Mouse (Mus musculus) hindbrain, postnatal 0 days (tissue): ENCODE measurements around the gene Lrmda. TPM values are rescaled to one million over a fixed set of nuclear protein-coding genes. Genes with fewer than 3 reads are reported as not detected.

ENCODE experiments used
- ATAC-seq: fragments of 200-750 bp; cut with Nextera tagmentation; 2 replicates; pipeline ENCODE4 v1.8.0; 2017; ENCODE audit warnings: mild to moderate bottlenecking, moderate TSS enrichment, moderate library complexity
- DNase-seq: peaks from one replicate; pipeline ENCODE4 v3.0.0-alpha.2; 2015; ENCODE audit warnings: low spot score
- H3K27ac ChIP-seq: fragments of 300-500 bp; sonication (generic); 2 replicates; pipeline ENCODE4 v1.5.1; 2014; ENCODE audit warnings: mild to moderate bottlenecking
- H3K27me3 ChIP-seq: fragments of 300-500 bp; sonication (generic); 2 replicates; pipeline ENCODE4 v1.6.1; 2014; ENCODE audit warnings: low read length, mixed read lengths; ENCODE audit not compliant: insufficient read depth
- H3K36me3 ChIP-seq: fragments of 300-500 bp; sonication (generic); 2 replicates; pipeline ENCODE4 v1.6.1; 2014; ENCODE audit warnings: low read length, mixed read lengths; ENCODE audit not compliant: insufficient read depth
- H3K4me1 ChIP-seq: fragments of 300-500 bp; sonication (generic); 2 replicates; pipeline ENCODE4 v1.6.1; 2014; ENCODE audit warnings: antibody characterized with exemption, low read length, mixed read lengths; ENCODE audit not compliant: insufficient read depth
- H3K4me2 ChIP-seq: fragments of 300-500 bp; sonication (generic); 2 replicates; pipeline ENCODE4 v1.6.1; 2014; ENCODE audit warnings: low read depth, mild to moderate bottlenecking, low read length, moderate library complexity, mixed read lengths
- H3K4me3 ChIP-seq: fragments of 300-500 bp; sonication (generic); 2 replicates; pipeline ENCODE4 v1.5.1; 2014; ENCODE audit warnings: low read length
- H3K9ac ChIP-seq: fragments of 300-500 bp; sonication (generic); replicated peaks from 2 replicates; pipeline ENCODE4 v1.6.1; 2014; ENCODE audit warnings: mild to moderate bottlenecking, low read length, moderate library complexity, mixed read lengths
- H3K9me3 ChIP-seq: fragments of 300-500 bp; sonication (generic); 2 replicates; pipeline ENCODE4 v1.6.1; 2016; ENCODE audit warnings: low read length, mixed read lengths
- CTCF ChIP-seq: IDR thresholded peaks from 2 replicates; pipeline ENCODE4 v1.5.1; 2016; ENCODE audit warnings: antibody characterized with exemption, control low read depth, low read depth
- WGBS: fragments of 180-500 bp; shearing (Covaris S2); extraction: QIAGEN DNeasy Blood & Tissue Kit; methylation state at CpG from one replicate; pipeline ENCODE4 v1.1.7; 2014; 5-methylcytosine and 5-hydroxymethylcytosine counted together
- polyA plus RNA-seq: library from polyadenylated mRNA; unstranded; fragments of >200 nt; fragmentation: Nextera tagmentation; extraction: Ambion mirVana; gene quantifications from 2 replicates; pipeline ENCODE4 v1.2.1, GENCODE M21; 2015
- total RNA-seq: library from RNA; depleted of rRNA; stranded (reverse); fragments of >200 nt; gene quantifications from 2 replicates; pipeline ENCODE4 v1.2.3, GENCODE M21; 2014

Gene Lrmda
- total and polyA plus RNA-seq, 2 experiments from 2014 or later = 0.21 to 0.53 TPM

GRCm38 (mm10) chr14:22988090-22988669 is 968.7 kb downstream of the Lrmda start:
- Histone ChIP-seq H3K4me1 (no peaks in the 10 kb centered on the region), H3K36me3 (no peaks in the 10 kb centered on the region), H3K27ac (no peak overlapping the region), H3K4me2 (no peak overlapping the region), H3K27me3 (no peaks in the 10 kb centered on the region), H3K9me3 (no peaks in the 10 kb centered on the region), H3K9ac (no peak overlapping the region), H3K4me3 (no peak overlapping the region)
- DNase-seq = no peak
- WGBS = 91% methylated on average over 3 of the region's 3 CpGs
- no peak for ATAC-seq
- no peak for TF ChIP-seq CTCF

- H3K4me2 ChIP-seq = no peak overlapping the region
- 75% methylated on average over 8 of the region's 8 CpGs for WGBS
- no peak overlapping the region for H3K27ac ChIP-seq
- DNase-seq = no peak
- TF ChIP-seq CTCF = no peak
- H3K9ac ChIP-seq = no peak overlapping the region
- H3K4me1 ChIP-seq = no peaks in the 10 kb centered on the region
- no peak overlapping the region for H3K4me3 ChIP-seq
- no peak for ATAC-seq
- no peaks in the 10 kb centered on the region for H3K9me3 ChIP-seq
- H3K27me3 ChIP-seq = no peaks in the 10 kb centered on the region
- no peaks in the 10 kb centered on the region for H3K36me3 ChIP-seq
These were observed 975.8 kb downstream of the Lrmda start for GRCm38 (mm10) chr14:22995184-22995935.

- no peak overlapping the region for H3K4me3 ChIP-seq
- H3K9me3 ChIP-seq = no peaks in the 10 kb centered on the region
- ATAC-seq (no peak), DNase-seq (no peak)
- H3K4me1 ChIP-seq = no peaks in the 10 kb centered on the region
- no peaks in the 10 kb centered on the region for H3K36me3 ChIP-seq
- no peak overlapping the region for H3K4me2 ChIP-seq
- H3K9ac ChIP-seq = no peak overlapping the region
- no peaks in the 10 kb centered on the region for H3K27me3 ChIP-seq
- no peak for TF ChIP-seq CTCF
- 95% methylated on average over 3 of the region's 3 CpGs for WGBS
- no peak overlapping the region for H3K27ac ChIP-seq
These were observed 979.4 kb downstream of the Lrmda start for GRCm38 (mm10) chr14:22998906-22999305.

GRCm38 (mm10) chr14:23011989-23012388 is 992.5 kb downstream of the Lrmda start:
- Histone ChIP-seq H3K4me2 (no peak overlapping the region), H3K9ac (no peak overlapping the region), H3K27ac (no peak overlapping the region), H3K4me3 (no peak overlapping the region), H3K36me3 (no peaks in the 10 kb centered on the region), H3K9me3 (no peaks in the 10 kb centered on the region), H3K4me1 (peaks cover 10% of the 10 kb centered on the region), H3K27me3 (no peaks in the 10 kb centered on the region)
- no peak for ATAC-seq
- WGBS = 86% methylated on average over 1 of the region's 1 CpGs
- no peak for DNase-seq
- TF ChIP-seq CTCF = no peak

- no peak for TF ChIP-seq CTCF
- no peaks in the 10 kb centered on the region for H3K36me3 ChIP-seq
- 27% methylated on average over 2 of the region's 2 CpGs for WGBS
- H3K27ac ChIP-seq = peak overlapping the region; percentile 54
- no peak overlapping the region for H3K9ac ChIP-seq
- H3K4me3 ChIP-seq = no peak overlapping the region
- peaks cover 10% of the 10 kb centered on the region for H3K4me1 ChIP-seq
- H3K27me3 ChIP-seq = no peaks in the 10 kb centered on the region
- ATAC-seq = peak; percentile 75
- H3K4me2 ChIP-seq = no peak overlapping the region
- DNase-seq = peak; percentile 62
- H3K9me3 ChIP-seq = no peaks in the 10 kb centered on the region
These were observed 995.3 kb downstream of the Lrmda start for GRCm38 (mm10) chr14:23014747-23015286.

GRCm38 (mm10) chr14:23015321-23016067 is 996.0 kb downstream of the Lrmda start:
- TF ChIP-seq CTCF = no peak
- peak overlapping the region; percentile 11; the same call in 1 of the 2 replicates for H3K4me2 ChIP-seq
- peaks cover 10% of the 10 kb centered on the region for H3K4me1 ChIP-seq
- DNase-seq = peak; percentile 39
- no peaks in the 10 kb centered on the region for H3K9me3 ChIP-seq
- peak overlapping the region; percentile 54 for H3K27ac ChIP-seq
- H3K9ac ChIP-seq = no peak overlapping the region
- H3K27me3 ChIP-seq = no peaks in the 10 kb centered on the region
- ATAC-seq = no peak
- no peaks in the 10 kb centered on the region for H3K36me3 ChIP-seq
- no peak overlapping the region for H3K4me3 ChIP-seq
- WGBS = 37% methylated on average over 16 of the region's 16 CpGs
